Mouse (Mus musculus) neutrophil, adult 5-6 weeks (primary cell): ENCODE data around the gene Gabpb1. TPM values are rescaled to one million over a fixed set of nuclear protein-coding genes. Genes with fewer than 3 reads are reported as not detected.

ENCODE experiments used
- ATAC-seq: fragments of 151-379, 151-347 bp; 2 replicates; pipeline ENCODE4 v1.8.0; 2017; ENCODE audit warnings: mild to moderate bottlenecking, moderate TSS enrichment; ENCODE audit not compliant: insufficient number of reproducible peaks, poor library complexity, low FRiP score, severe bottlenecking; ENCODE audit errors: extremely low read depth
- total RNA-seq: library from RNA; stranded (forward); fragments of 200-1000 nt; gene quantifications from 2 replicates; pipeline ENCODE4 v1.2.3, GENCODE M21; 2017

Gene Gabpb1
- 45.4 and 51.4 TPM in 2 replicates for total RNA-seq

- ATAC-seq: no peak
Observed at GRCm38 (mm10) chr2:126676122-126676515, at the start of gene Gabpb1. TSS of gene Gabpb1 (minus strand) at chr2:126676337.

GRCm38 (mm10) chr2:126712950-126713349 is 36.8 kb upstream of the Gabpb1 start:
- no peak for ATAC-seq

- ATAC-seq: no peak
Observed at GRCm38 (mm10) chr2:126712526-126712925, 36.4 kb upstream of the Gabpb1 start.

GRCm38 (mm10) chr2:126708361-126708760 is 32.2 kb upstream of the Gabpb1 start:
- no peak for ATAC-seq

- ATAC-seq: no peak
Observed at GRCm38 (mm10) chr2:126707438-126707779, 31.3 kb upstream of the Gabpb1 start.

- ATAC-seq: peak; percentile 99
Observed at GRCm38 (mm10) chr2:126706759-126707437, 30.8 kb upstream of the Gabpb1 start, which contains the start of gene Usp8. TSS of gene Usp8 (plus strand) at chr2:126707328.

GRCm38 (mm10) chr2:126695285-126695684 is 19.1 kb upstream of the Gabpb1 start:
- no peak for ATAC-seq

GRCm38 (mm10) chr2:126691290-126691689 is 15.2 kb upstream of the Gabpb1 start:
- ATAC-seq: no peak

- no peak for ATAC-seq
Observed at GRCm38 (mm10) chr2:126682937-126683336, 6.8 kb upstream of the Gabpb1 start.

- ATAC-seq: no peak
Observed at GRCm38 (mm10) chr2:126682333-126682732, 6.2 kb upstream of the Gabpb1 start.

GRCm38 (mm10) chr2:126677366-126677765 is 1.2 kb upstream of the Gabpb1 start:
- ATAC-seq: no peak

- ATAC-seq: peak; percentile 56
Observed at GRCm38 (mm10) chr2:126675169-126676121, 692 bp downstream of the Gabpb1 start.

GRCm38 (mm10) chr2:126674441-126675168 is 1.5 kb downstream of the Gabpb1 start:
- peak; percentile 21; the same call in 1 of the 2 replicates for ATAC-seq

GRCm38 (mm10) chr2:126673317-126674242 is 2.6 kb downstream of the Gabpb1 start:
- no peak for ATAC-seq

- ATAC-seq: no peak
Observed at GRCm38 (mm10) chr2:126668621-126669252, 7.4 kb downstream of the Gabpb1 start.

GRCm38 (mm10) chr2:126665984-126666383 is 10.2 kb downstream of the Gabpb1 start:
- ATAC-seq: no peak

- peak; percentile 75 for ATAC-seq
Observed at GRCm38 (mm10) chr2:126663481-126663880, 12.7 kb downstream of the Gabpb1 start.

GRCm38 (mm10) chr2:126652929-126653328 is 23.2 kb downstream of the Gabpb1 start:
- ATAC-seq: no peak
